Mouse (Mus musculus) kidney, embryonic 16.5 days (tissue): ENCODE measurements around the gene Sp6. TPM values are rescaled to one million over a fixed set of nuclear protein-coding genes. Genes with fewer than 3 reads are reported as not detected.
A peak's percentile ranks its signal among the peaks of the same experiment; 100 is the strongest.

Experiments
- ATAC-seq: fragments of 200-750 bp; cut with Nextera tagmentation; 2 replicates; pipeline ENCODE4 v1.8.0; 2017; ENCODE audit warnings: moderate TSS enrichment; ENCODE audit not compliant: low FRiP score, low TSS enrichment
- H3K27ac ChIP-seq: fragments of 300-500 bp; sonication (generic); 2 replicates; pipeline ENCODE4 v1.5.1; 2014; ENCODE audit warnings: low read length
- H3K27me3 ChIP-seq: fragments of 300-500 bp; sonication (generic); 2 replicates; pipeline ENCODE4 v1.6.1; 2014; ENCODE audit warnings: low read length, control low read depth, mixed read lengths; ENCODE audit not compliant: insufficient read depth
- H3K36me3 ChIP-seq: fragments of 300-500 bp; sonication (generic); 2 replicates; pipeline ENCODE4 v1.6.1; 2014; ENCODE audit warnings: low read length, control low read depth, mixed read lengths; ENCODE audit not compliant: insufficient read depth
- H3K4me1 ChIP-seq: fragments of 300-500 bp; sonication (generic); 2 replicates; pipeline ENCODE4 v1.6.1; 2014; ENCODE audit warnings: low read length, control low read depth, mixed read lengths; ENCODE audit not compliant: insufficient read depth
- H3K4me2 ChIP-seq: fragments of 300-500 bp; sonication (generic); replicated peaks from 2 replicates; pipeline ENCODE4 v1.6.1; 2014; ENCODE audit warnings: low read depth, low read length
- H3K4me3 ChIP-seq: fragments of 300-500 bp; sonication (generic); 2 replicates; pipeline ENCODE4 v1.5.1; 2014; ENCODE audit warnings: mild to moderate bottlenecking, low read length
- H3K9ac ChIP-seq: fragments of 300-500 bp; sonication (generic); replicated peaks from 2 replicates; pipeline ENCODE4 v1.6.1; 2014; ENCODE audit warnings: low read length
- H3K9me3 ChIP-seq: fragments of 300-500 bp; sonication (generic); 2 replicates; pipeline ENCODE4 v1.6.1; 2016; ENCODE audit warnings: low read length, control low read depth
- WGBS: fragments of 180-500 bp; shearing (Covaris S2); extraction: QIAGEN DNeasy Blood & Tissue Kit; methylation state at CpG from one replicate; pipeline ENCODE4 v1.1.7; 2014; 5-methylcytosine and 5-hydroxymethylcytosine counted together
- polyA plus RNA-seq: library from polyadenylated mRNA; unstranded; fragments of >200 nt; fragmentation: Nextera tagmentation; extraction: Ambion mirVana; gene quantifications from 2 replicates; pipeline ENCODE4 v1.2.1, GENCODE M21; 2015

The Sp6 gene
- polyA plus RNA-seq, 1 experiment from 2014 or later: 2.0 TPM

- no peak overlapping the region for H3K9ac ChIP-seq
- no peak overlapping the region for H3K4me3 ChIP-seq
- H3K27ac ChIP-seq: no peak overlapping the region
- WGBS: 74% methylated on average over 5 of the region's 5 CpGs
- H3K4me2 ChIP-seq: no peak overlapping the region
- no peaks in the 10 kb centered on the region for H3K27me3 ChIP-seq
- peaks cover 30% of the 10 kb centered on the region for H3K4me1 ChIP-seq
- no peaks in the 10 kb centered on the region for H3K36me3 ChIP-seq
- no peak for ATAC-seq
- no peaks in the 10 kb centered on the region for H3K9me3 ChIP-seq
Observed at GRCm38 (mm10) chr11:96980021-96980420, 33.2 kb upstream of the Sp6 start.

DNA sequence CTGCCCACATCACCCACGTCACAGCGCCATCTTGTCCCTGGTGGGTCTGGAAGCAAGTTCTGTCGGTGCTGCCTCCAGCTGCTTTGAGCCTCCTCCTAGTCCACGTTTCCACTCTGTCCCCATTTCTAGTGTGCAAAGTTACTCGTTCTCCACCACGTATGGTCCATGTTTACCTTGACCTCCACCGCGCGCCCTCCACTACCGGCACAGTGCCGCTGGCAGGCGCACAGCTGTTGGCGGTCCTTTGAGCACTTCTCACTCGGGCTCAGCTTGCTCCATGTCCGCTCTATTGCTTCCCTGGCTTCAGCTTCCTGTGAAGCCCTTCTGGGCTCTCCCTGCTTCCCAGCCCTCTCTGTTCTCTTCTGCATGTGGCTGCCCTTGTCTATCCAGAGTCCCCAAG is 31.7 kb upstream of the Sp6 start:
- H3K4me2 ChIP-seq: no peak overlapping the region
- no peak overlapping the region for H3K27ac ChIP-seq
- peaks cover 23% of the 10 kb centered on the region for H3K4me1 ChIP-seq
- no peak for ATAC-seq
- H3K27me3 ChIP-seq: no peaks in the 10 kb centered on the region
- no peak overlapping the region for H3K9ac ChIP-seq
- no peak overlapping the region for H3K4me3 ChIP-seq
- H3K9me3 ChIP-seq: no peaks in the 10 kb centered on the region
- WGBS: 66% methylated on average over 15 of the region's 15 CpGs
- H3K36me3 ChIP-seq: no peaks in the 10 kb centered on the region

DNA sequence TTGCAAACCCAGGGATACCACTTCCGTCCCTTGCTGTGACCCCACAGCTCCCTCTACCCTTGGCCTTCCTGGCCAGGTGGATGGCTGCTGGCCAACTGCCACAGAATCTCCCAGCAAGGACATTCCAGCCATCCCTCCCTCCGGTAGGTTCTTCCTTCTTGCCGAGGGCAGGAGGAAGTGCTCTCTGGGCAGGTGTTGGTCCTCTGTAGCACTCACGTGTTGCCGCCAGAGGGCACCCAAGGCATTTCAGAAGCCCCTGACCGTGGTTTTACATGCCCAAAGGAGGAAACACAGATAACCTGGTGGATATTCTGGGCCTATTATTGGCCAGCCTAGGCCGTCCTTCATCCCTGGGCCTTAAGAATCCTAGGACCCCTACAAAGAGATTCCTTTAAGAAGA is 30.8 kb upstream of the Sp6 start:
- Histone ChIP-seq H3K27me3 (0 out of 2 replicates have a peak, but pooled peaks cover 1% of the 10 kb centered on the region), H3K4me3 (no peak overlapping the region), H3K9ac (0 out of 2 replicates have a peak overlapping the region, but pooled peaks have one; percentile 7), H3K9me3 (no peaks in the 10 kb centered on the region), H3K36me3 (no peaks in the 10 kb centered on the region), H3K4me1 (peaks cover 28% of the 10 kb centered on the region), H3K4me2 (no peak overlapping the region), H3K27ac (no peak overlapping the region)
- 2% methylated on average over 7 of the region's 7 CpGs for WGBS
- ATAC-seq: no peak

GRCm38 (mm10) chr11:96982859-96983258 is 30.3 kb upstream of the Sp6 start, which contains the start of gene Sp2:
TSS of gene Sp2 (minus strand) at chr11:96982959.
- no peaks in the 10 kb centered on the region for H3K36me3 ChIP-seq
- ATAC-seq: no peak
- 0 out of 2 replicates have a peak within 1 kb of the TSS, but pooled peaks have one; percentile 7 for H3K9ac ChIP-seq
- no peak within 1 kb of the TSS for H3K27ac ChIP-seq
- H3K4me3 ChIP-seq: no peak within 1 kb of the TSS
- no peaks in the 10 kb centered on the region for H3K9me3 ChIP-seq
- peaks cover 33% of the 10 kb centered on the region for H3K4me1 ChIP-seq
- WGBS: 48% methylated on average over 7 of the region's 7 CpGs
- no peak within 1 kb of the TSS for H3K4me2 ChIP-seq
- H3K27me3 ChIP-seq: 0 out of 2 replicates have a peak, but pooled peaks cover 5% of the 10 kb centered on the region

DNA sequence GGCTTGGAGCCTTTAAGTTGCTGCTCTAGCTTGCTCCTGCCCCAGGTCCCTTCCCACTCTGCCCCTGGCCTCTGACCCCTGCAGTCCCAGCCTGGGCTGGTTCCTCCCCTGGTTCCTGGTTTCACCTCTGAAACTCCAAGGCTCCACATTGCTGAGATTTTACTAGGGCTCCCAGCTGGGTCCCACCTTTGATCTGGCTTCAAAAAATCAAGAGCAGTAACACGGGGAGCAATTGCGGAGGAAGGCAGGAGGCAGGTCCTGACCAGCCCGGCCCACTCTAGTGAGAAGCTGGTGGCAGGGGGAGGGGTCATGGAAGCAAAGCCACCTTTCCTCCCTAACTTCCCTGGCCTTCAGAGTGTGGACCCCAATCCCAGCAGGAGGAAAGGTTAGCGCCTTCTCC is 28.3 kb upstream of the Sp6 start:
- no peak overlapping the region for H3K4me3 ChIP-seq
- no peak for ATAC-seq
- H3K4me1 ChIP-seq: peaks cover 30% of the 10 kb centered on the region
- H3K36me3 ChIP-seq: no peaks in the 10 kb centered on the region
- H3K9me3 ChIP-seq: no peaks in the 10 kb centered on the region
- H3K4me2 ChIP-seq: no peak overlapping the region
- 0 out of 2 replicates have a peak, but pooled peaks cover 5% of the 10 kb centered on the region for H3K27me3 ChIP-seq
- H3K27ac ChIP-seq: no peak overlapping the region
- WGBS: 40% methylated on average over 4 of the region's 4 CpGs
- H3K9ac ChIP-seq: peak overlapping the region; percentile 2; the same call in 1 of the 2 replicates

GRCm38 (mm10) chr11:96986463-96986862 is 26.7 kb upstream of the Sp6 start:
- no peak overlapping the region for H3K9ac ChIP-seq
- H3K4me2 ChIP-seq: no peak overlapping the region
- 12% methylated on average over 3 of the region's 3 CpGs for WGBS
- H3K27me3 ChIP-seq: 0 out of 2 replicates have a peak, but pooled peaks cover 5% of the 10 kb centered on the region
- ATAC-seq: no peak
- no peak overlapping the region for H3K27ac ChIP-seq
- no peaks in the 10 kb centered on the region for H3K36me3 ChIP-seq
- peaks cover 30% of the 10 kb centered on the region for H3K4me1 ChIP-seq
- no peak overlapping the region for H3K4me3 ChIP-seq
- no peaks in the 10 kb centered on the region for H3K9me3 ChIP-seq

- Histone ChIP-seq H3K9me3 (no peaks in the 10 kb centered on the region), H3K36me3 (no peaks in the 10 kb centered on the region), H3K4me1 (peaks cover 41% of the 10 kb centered on the region), H3K9ac (no peak overlapping the region; the same call in 1 of the 2 replicates), H3K4me3 (peak overlapping the region; percentile 23), H3K27me3 (0 out of 2 replicates have a peak, but pooled peaks cover 5% of the 10 kb centered on the region), H3K27ac (no peak overlapping the region), H3K4me2 (peak overlapping the region; percentile 55)
- ATAC-seq: peak; percentile 46; the same call in 1 of the 2 replicates
- 5% methylated on average over 31 of the region's 31 CpGs for WGBS
Observed at GRCm38 (mm10) chr11:96987873-96988655, 25.1 kb upstream of the Sp6 start.

GRCm38 (mm10) chr11:96991501-96991900 is 21.7 kb upstream of the Sp6 start:
- ATAC-seq: no peak
- Histone ChIP-seq H3K4me2 (no peak overlapping the region), H3K27me3 (peaks cover 8% of the 10 kb centered on the region; the same call in 1 of the 2 replicates), H3K36me3 (no peaks in the 10 kb centered on the region), H3K9ac (no peak overlapping the region), H3K27ac (no peak overlapping the region), H3K4me3 (no peak overlapping the region), H3K4me1 (peaks cover 50% of the 10 kb centered on the region), H3K9me3 (no peaks in the 10 kb centered on the region)
- WGBS: 73% methylated on average over 5 of the region's 5 CpGs

- Histone ChIP-seq H3K4me2 (0 out of 2 replicates have a peak overlapping the region, but pooled peaks have one; percentile 4), H3K36me3 (no peaks in the 10 kb centered on the region), H3K4me3 (no peak overlapping the region), H3K9me3 (no peaks in the 10 kb centered on the region), H3K27me3 (peaks cover 7% of the 10 kb centered on the region; the same call in 1 of the 2 replicates), H3K27ac (peak overlapping the region; percentile 70), H3K9ac (peak overlapping the region; percentile 32; the same call in 1 of the 2 replicates), H3K4me1 (peaks cover 47% of the 10 kb centered on the region)
- 19% methylated on average over 8 of the region's 8 CpGs for WGBS
- ATAC-seq: peak; percentile 64
Observed at GRCm38 (mm10) chr11:96992722-96993311, 20.4 kb upstream of the Sp6 start.
